Mouse (Mus musculus): ENCODE data around the gene Sh3bgrl2.

- TF ChIP-seq CTCF (IDR thresholded peaks at IDR 0.05; ENCODE audit: borderline replicate concordance, control insufficient read depth, extremely low read depth, insufficient read depth, low read length, poor library complexity) (no peak), POLR2A (IDR thresholded peaks at IDR 0.05; ENCODE audit: control insufficient read depth, extremely low read depth, insufficient read depth, low read length, poor library complexity) (no peak)
Measured at GRCm38 (mm10) chr9:83679626-83680025, 131.5 kb downstream of the Sh3bgrl2 start.

Measured in thymus, adult 2 months (tissue).